Mouse (Mus musculus) large intestine, adult 2 months (tissue): ENCODE results near the gene Il9r. TPM values are rescaled to one million over a fixed set of nuclear protein-coding genes. Genes with fewer than 3 reads are reported as not detected.

ENCODE experiments used
- DNase-seq: peaks from one replicate; pipeline ENCODE4 v3.0.0-alpha.2; 2012; ENCODE audit warnings: low read depth, low spot score
- WGBS: fragments of 180-500 bp; shearing (Covaris S2); methylation state at CpG from one replicate; pipeline ENCODE4 v1.1.7; 2018; 5-methylcytosine and 5-hydroxymethylcytosine counted together
- polyA plus RNA-seq: library from polyadenylated mRNA; depleted of rRNA; stranded (reverse); fragments of >200 nt; gene quantifications from 2 replicates; pipeline ENCODE4 v1.2.3, GENCODE M21; 2012

Gene Il9r
- polyA plus RNA-seq, 1 experiment: 1.3 TPM

- 76% methylated on average over 1 of the region's 1 CpGs for WGBS
Observed at GRCm38 (mm10) chr11:32178506-32178905, 21.6 kb downstream of the Il9r start.

GRCm38 (mm10) chr11:32166683-32167082 is 33.4 kb downstream of the Il9r start:
- WGBS: 72% methylated on average over 4 of the region's 4 CpGs
- no peak for DNase-seq

More at GRCm38 (mm10) chr11:32178506-32178905, 21.6 kb downstream of the Il9r start:
- no peak for DNase-seq

- DNase-seq: no peak
- 13% methylated on average over 28 of the region's 28 CpGs for WGBS
Observed at GRCm38 (mm10) chr11:32161922-32162804, 37.9 kb downstream of the Il9r start.

- DNase-seq: no peak
- 10% methylated on average over 9 of the region's 9 CpGs for WGBS
Observed at GRCm38 (mm10) chr11:32161500-32161899, 38.6 kb downstream of the Il9r start.

- 79% methylated on average over 7 of the region's 7 CpGs for WGBS
- no peak for DNase-seq
Observed at GRCm38 (mm10) chr11:32160341-32160740, 39.7 kb downstream of the Il9r start.

GRCm38 (mm10) chr11:32159176-32159575 is 40.9 kb downstream of the Il9r start:
- DNase-seq: no peak
- WGBS: 75% methylated on average over 3 of the region's 3 CpGs

- 59% methylated on average over 18 of the region's 18 CpGs for WGBS
- no peak for DNase-seq
Observed at GRCm38 (mm10) chr11:32157791-32158594, 42.1 kb downstream of the Il9r start.

GRCm38 (mm10) chr11:32156854-32157630 is 43.0 kb downstream of the Il9r start:
- no peak for DNase-seq
- 77% methylated on average over 7 of the region's 7 CpGs for WGBS

- WGBS: 92% methylated on average over 7 of the region's 7 CpGs
- no peak for DNase-seq
Observed at GRCm38 (mm10) chr11:32153216-32153615, 46.9 kb downstream of the Il9r start.

- DNase-seq: no peak
Observed at GRCm38 (mm10) chr11:32152814-32153213, 47.3 kb downstream of the Il9r start.

GRCm38 (mm10) chr11:32151243-32151642 is 48.8 kb downstream of the Il9r start:
- 86% methylated on average over 5 of the region's 5 CpGs for WGBS
- DNase-seq: no peak

- 75% methylated on average over 11 of the region's 11 CpGs for WGBS
- DNase-seq: no peak
Observed at GRCm38 (mm10) chr11:32149605-32150004, 50.5 kb downstream of the Il9r start.

GRCm38 (mm10) chr11:32142771-32143170 is 57.3 kb downstream of the Il9r start:
- WGBS: 80% methylated on average over 5 of the region's 5 CpGs
- DNase-seq: no peak

- no peak for DNase-seq
- WGBS: 76% methylated on average over 15 of the region's 15 CpGs
Observed at GRCm38 (mm10) chr11:32141627-32142586, 58.2 kb downstream of the Il9r start.

- DNase-seq: peak; percentile 36
- 16% methylated on average over 2 of the region's 2 CpGs for WGBS
Observed at GRCm38 (mm10) chr11:32141034-32141433, 59.0 kb downstream of the Il9r start.

GRCm38 (mm10) chr11:32139528-32139961 is 60.5 kb downstream of the Il9r start:
- DNase-seq: no peak
- WGBS: 76% methylated on average over 6 of the region's 6 CpGs

GRCm38 (mm10) chr11:32138614-32138964 is 61.5 kb downstream of the Il9r start:
- no peak for DNase-seq
- WGBS: 43% methylated on average over 9 of the region's 9 CpGs

- 19% methylated on average over 15 of the region's 15 CpGs for WGBS
- peak; percentile 6 for DNase-seq
Observed at GRCm38 (mm10) chr11:32137719-32138613, 62.1 kb downstream of the Il9r start.
